Mouse (Mus musculus): ENCODE data around the gene Myo1b. TPM values are rescaled to one million over a fixed set of nuclear protein-coding genes. Genes with fewer than 3 reads are reported as not detected.

Myo1b gene
- polyA plus RNA-seq, 1 experiment from 2014 or later: 106 TPM

DNA sequence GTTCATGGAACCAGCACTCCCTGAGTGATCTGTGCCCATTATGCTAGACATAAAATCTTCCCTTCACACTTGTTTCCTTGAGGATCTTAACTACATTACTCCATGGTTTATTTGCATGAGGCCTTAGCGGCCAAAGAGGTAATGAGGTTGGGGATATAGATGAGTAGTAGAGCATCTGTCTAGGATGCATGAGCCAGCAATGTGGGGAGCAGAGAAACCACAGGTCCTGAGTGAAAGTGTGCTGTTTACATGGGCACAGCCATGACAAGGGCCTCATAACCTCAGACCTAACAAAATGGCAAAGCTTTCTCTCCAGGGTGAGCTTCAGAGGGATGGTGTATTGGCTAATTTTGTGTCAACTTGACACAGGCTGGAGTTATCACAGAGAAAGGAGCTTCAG lies 186.5 kb downstream of the Myo1b start:
- peaks cover 5% of the 10 kb centered on the region; the same call in 1 of the 2 replicates for H3K9me3 ChIP-seq
- no peaks in the 10 kb centered on the region for H3K4me1 ChIP-seq
- no peaks in the 10 kb centered on the region for H3K27me3 ChIP-seq
- no peak overlapping the region for H3K4me2 ChIP-seq (replicated peaks)
- 82% methylated on average over 1 of the region's 1 CpGs for WGBS
- no peaks in the 10 kb centered on the region for H3K36me3 ChIP-seq
- no peak overlapping the region for H3K9ac ChIP-seq
- no peak overlapping the region for H3K4me3 ChIP-seq
- no peak for ATAC-seq (ENCODE audit: low FRiP score, low read depth)
- no peak overlapping the region for H3K27ac ChIP-seq

DNA sequence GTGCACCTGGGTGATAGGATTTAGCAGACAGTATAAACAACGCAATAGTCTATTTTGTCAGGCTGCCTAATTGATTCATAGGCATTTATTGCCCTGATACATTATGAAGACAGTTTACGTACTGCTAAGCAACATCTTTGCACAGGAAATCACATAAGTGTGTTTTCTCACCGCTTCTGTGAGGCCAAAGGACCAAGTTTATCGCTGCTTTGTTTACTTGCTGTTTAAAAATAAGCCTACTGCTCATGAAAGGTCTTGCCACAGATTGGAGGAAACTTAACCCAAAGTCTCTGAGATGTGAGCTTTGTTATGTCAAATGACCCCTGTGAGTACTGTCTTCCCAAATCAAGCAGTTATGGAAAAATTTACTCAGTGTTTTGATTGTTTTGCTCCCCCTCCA lies 187.1 kb downstream of the Myo1b start:
- 83% methylated on average over 4 of the region's 4 CpGs for WGBS
- no peak for ATAC-seq (ENCODE audit: low FRiP score, low read depth)
- no peaks in the 10 kb centered on the region for H3K4me1 ChIP-seq
- H3K27ac ChIP-seq: no peak overlapping the region
- no peak overlapping the region for H3K4me3 ChIP-seq
- H3K36me3 ChIP-seq: no peaks in the 10 kb centered on the region
- no peaks in the 10 kb centered on the region for H3K27me3 ChIP-seq
- H3K9me3 ChIP-seq: peaks cover 5% of the 10 kb centered on the region; the same call in 1 of the 2 replicates
- no peak overlapping the region for H3K9ac ChIP-seq
- H3K4me2 ChIP-seq (replicated peaks): no peak overlapping the region

DNA sequence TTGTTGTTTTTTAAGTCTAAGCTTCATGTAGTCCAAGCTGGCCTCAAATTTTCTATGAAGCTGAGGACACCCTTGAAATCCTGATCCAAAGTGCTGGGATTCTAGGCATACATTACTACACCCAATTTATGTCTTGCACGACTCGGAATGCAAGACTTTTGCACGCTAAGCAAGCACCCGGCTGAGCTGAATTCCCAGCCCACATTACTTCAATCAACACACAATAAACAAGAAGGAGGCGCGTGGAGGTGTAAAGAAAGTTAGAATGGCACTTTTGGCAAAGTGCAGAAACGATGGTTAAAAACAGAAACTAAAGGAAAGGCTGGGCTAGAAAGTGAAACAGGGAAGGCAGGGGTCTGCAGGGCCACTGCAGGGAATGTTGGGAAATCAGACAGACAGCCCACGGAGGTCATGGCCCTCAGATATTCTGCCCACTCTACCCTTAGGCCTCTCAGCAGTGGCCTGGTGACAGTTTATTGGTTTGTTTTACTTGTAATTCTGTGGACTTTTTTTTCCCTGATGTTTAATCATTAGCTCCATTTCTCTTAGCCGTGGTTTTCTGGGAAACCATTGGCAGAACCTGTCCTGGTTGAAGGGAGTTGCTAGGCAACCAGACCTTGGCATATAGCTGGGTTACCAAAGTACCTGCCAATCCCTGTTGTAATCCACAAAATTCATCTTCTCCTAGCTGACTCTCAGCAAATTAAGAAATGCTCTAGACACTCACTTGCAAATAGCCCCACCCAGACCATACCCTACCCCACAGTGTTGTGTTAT lies 195.8 kb downstream of the Myo1b start:
- ATAC-seq (ENCODE audit: low FRiP score, low read depth): no peak
- 34% methylated on average over 9 of the region's 9 CpGs for WGBS
- H3K4me2 ChIP-seq (replicated peaks): peak overlapping the region; percentile 49
- H3K9me3 ChIP-seq: no peaks in the 10 kb centered on the region
- H3K4me3 ChIP-seq: peak overlapping the region; percentile 14; the same call in 1 of the 2 replicates
- H3K27me3 ChIP-seq: no peaks in the 10 kb centered on the region
- peaks cover 7% of the 10 kb centered on the region for H3K4me1 ChIP-seq
- H3K9ac ChIP-seq: no peak overlapping the region
- H3K27ac ChIP-seq: 0 out of 2 replicates have a peak overlapping the region, but pooled peaks have one; percentile 22
- no peaks in the 10 kb centered on the region for H3K36me3 ChIP-seq

DNA sequence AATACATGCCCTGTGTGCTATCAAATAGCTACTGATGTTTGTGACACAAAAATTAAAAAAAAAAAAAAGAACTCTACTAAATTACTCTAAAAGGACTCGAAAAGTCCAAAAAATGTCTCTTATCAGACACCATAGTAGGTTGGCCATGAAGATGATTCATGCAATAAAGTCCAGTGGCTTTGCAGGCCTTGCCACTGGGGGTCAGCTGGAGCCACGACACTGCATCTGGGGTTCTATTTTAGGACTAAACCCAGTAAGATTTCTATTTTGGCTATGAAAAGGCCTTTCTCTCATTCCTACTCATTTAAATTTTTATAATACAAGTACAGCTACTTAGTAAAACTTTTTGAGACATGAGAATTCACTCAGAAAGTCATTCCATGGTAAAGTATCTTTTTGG lies 205.0 kb downstream of the Myo1b start:
- H3K9ac ChIP-seq: no peak overlapping the region
- no peak overlapping the region for H3K4me3 ChIP-seq
- no peak overlapping the region for H3K27ac ChIP-seq
- H3K4me1 ChIP-seq: 0 out of 2 replicates have a peak, but pooled peaks cover 9% of the 10 kb centered on the region
- H3K9me3 ChIP-seq: no peaks in the 10 kb centered on the region
- 81% methylated on average over 2 of the region's 2 CpGs for WGBS
- H3K27me3 ChIP-seq: no peaks in the 10 kb centered on the region
- H3K36me3 ChIP-seq: no peaks in the 10 kb centered on the region
- H3K4me2 ChIP-seq (replicated peaks): no peak overlapping the region
- ATAC-seq (ENCODE audit: low FRiP score, low read depth): no peak

DNA sequence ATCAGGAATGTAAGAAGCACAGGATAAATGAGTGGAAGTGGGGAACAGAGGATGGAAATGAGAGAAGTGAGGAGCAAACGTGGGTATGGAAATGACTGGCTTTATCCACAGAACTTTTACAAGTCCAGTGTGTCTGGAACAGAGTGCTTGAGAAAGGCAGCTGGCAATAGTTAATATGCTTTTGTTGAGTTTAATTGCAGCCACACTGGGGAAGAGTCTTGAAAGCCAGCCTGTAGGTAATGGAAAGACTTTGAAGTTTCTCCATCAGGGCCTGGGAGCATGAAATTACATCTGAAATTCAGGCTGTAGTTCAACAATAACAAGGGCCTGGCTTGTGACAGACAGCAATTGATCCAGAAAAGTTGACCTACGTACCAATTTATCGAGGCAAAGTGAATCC lies 209.8 kb downstream of the Myo1b start:
- ATAC-seq (ENCODE audit: low FRiP score, low read depth): peak; percentile 73; the same call in 1 of the 2 replicates
- no peaks in the 10 kb centered on the region for H3K36me3 ChIP-seq
- no peak overlapping the region for H3K4me2 ChIP-seq (replicated peaks)
- 33% methylated on average over 3 of the region's 3 CpGs for WGBS
- H3K27ac ChIP-seq: peak overlapping the region; percentile 53
- H3K4me1 ChIP-seq: 0 out of 2 replicates have a peak, but pooled peaks cover 10% of the 10 kb centered on the region
- no peak overlapping the region for H3K4me3 ChIP-seq
- no peak overlapping the region for H3K9ac ChIP-seq
- H3K27me3 ChIP-seq: no peaks in the 10 kb centered on the region
- no peaks in the 10 kb centered on the region for H3K9me3 ChIP-seq

DNA sequence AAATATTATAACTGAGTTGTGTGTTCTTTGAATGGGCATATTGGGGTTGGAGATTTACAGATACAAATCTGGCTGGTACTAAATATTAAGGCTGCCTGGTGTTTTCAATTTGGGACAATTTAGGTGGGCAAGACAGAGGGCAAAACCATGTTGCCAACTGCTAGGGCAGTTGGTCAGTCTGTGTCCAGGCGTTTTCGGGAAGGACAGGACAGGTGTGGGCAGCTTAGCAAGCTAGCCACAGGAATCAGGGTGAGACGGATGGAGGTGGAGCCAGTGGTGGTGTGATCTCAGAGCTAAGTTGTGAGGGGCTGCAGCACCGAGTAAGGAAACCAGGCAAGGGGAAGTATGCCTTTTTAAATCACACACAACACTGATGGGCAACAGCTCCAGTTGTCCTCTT lies 211.3 kb downstream of the Myo1b start:
- no peak for ATAC-seq (ENCODE audit: low FRiP score, low read depth)
- H3K27me3 ChIP-seq: no peaks in the 10 kb centered on the region
- 77% methylated on average over 4 of the region's 4 CpGs for WGBS
- H3K9me3 ChIP-seq: no peaks in the 10 kb centered on the region
- H3K9ac ChIP-seq: no peak overlapping the region
- H3K4me2 ChIP-seq (replicated peaks): no peak overlapping the region
- 0 out of 2 replicates have a peak, but pooled peaks cover 10% of the 10 kb centered on the region for H3K4me1 ChIP-seq
- H3K27ac ChIP-seq: no peak overlapping the region
- H3K4me3 ChIP-seq: no peak overlapping the region
- H3K36me3 ChIP-seq: no peaks in the 10 kb centered on the region

Other genes starting within 250 kb of the Myo1b start
- 1.3 and 1.4 TPM in 2 replicates for gene Stat4, start 71.1 kb upstream of the Myo1b start, polyA plus RNA-seq (2015; fragmentation: Nextera tagmentation; extraction: Ambion mirVana)
- 19.4 and 20.3 TPM in 2 replicates for gene Stat1, start 203.4 kb upstream of the Myo1b start, polyA plus RNA-seq (2015; fragmentation: Nextera tagmentation; extraction: Ambion mirVana)